Mouse (Mus musculus) brain, embryonic 14.5 days (tissue): ENCODE measurements around the gene Tapt1.

Experiments used
- CTCF ChIP-seq: fragments of 200-500 bp; IDR thresholded peaks from 2 replicates; pipeline ENCODE4 v1.5.1; 2012; ENCODE audit warnings: inconsistent platforms, mild to moderate bottlenecking, moderate library complexity, borderline replicate concordance; ENCODE audit not compliant: insufficient read depth, insufficient read length; ENCODE audit errors: extremely low read depth
- POLR2A ChIP-seq: fragments of 200-500 bp; IDR thresholded peaks from 2 replicates; pipeline ENCODE4 v1.6.1; 2012; ENCODE audit warnings: mild to moderate bottlenecking, inconsistent platforms, borderline replicate concordance; ENCODE audit not compliant: poor library complexity, insufficient read depth, insufficient read length, severe bottlenecking; ENCODE audit errors: extremely low read depth

- TF ChIP-seq POLR2A (no peak), CTCF (no peak)
Measured at GRCm38 (mm10) chr5:44242828-44243227, 16.4 kb upstream of the Tapt1 start.
